Mouse (Mus musculus) cerebellum, adult 2 months (tissue): Measurements from ENCODE around the gene Arl13b. TPM values are rescaled to one million over a fixed set of nuclear protein-coding genes. Genes with fewer than 3 reads are reported as not detected.
A peak's percentile ranks its signal among the peaks of the same experiment; 100 is the strongest.

Experiments
- DNase-seq, 2 experiments: peaks; one replicate each; pipeline ENCODE4 v3.0.0; 2021
- H3K27ac ChIP-seq: fragments of 200-500 bp; 2 replicates; pipeline ENCODE4 v1.5.1; 2012; ENCODE audit warnings: low read length, control low read depth, inconsistent platforms; ENCODE audit not compliant: insufficient read depth
- H3K27me3 ChIP-seq: fragments of 200-500 bp; 2 replicates; pipeline ENCODE4 v1.6.1; 2012; ENCODE audit warnings: inconsistent platforms, mild to moderate bottlenecking, low read length, moderate library complexity; ENCODE audit not compliant: control insufficient read depth, insufficient read depth
- H3K4me1 ChIP-seq: fragments of 200-500 bp; 2 replicates; pipeline ENCODE4 v1.6.1; 2011; ENCODE audit warnings: low read length; ENCODE audit not compliant: control insufficient read depth, insufficient read depth
- H3K4me3 ChIP-seq: fragments of 200-500 bp; replicated peaks from 2 replicates; pipeline ENCODE3; 2011; ENCODE audit warnings: mild to moderate bottlenecking, low read depth, low read length, control low read depth; ENCODE audit not compliant: insufficient read depth
- CTCF ChIP-seq: fragments of 200-500 bp; IDR thresholded peaks from 2 replicates; pipeline ENCODE4 v1.5.1; 2011; ENCODE audit warnings: low read depth, mild to moderate bottlenecking, control low read depth, low read length, moderate library complexity, borderline replicate concordance; ENCODE audit not compliant: insufficient read depth
- POLR2A ChIP-seq: fragments of 200-500 bp; IDR thresholded peaks from 2 replicates; pipeline ENCODE4 v1.6.1; 2011; ENCODE audit warnings: low read length, control low read depth, borderline replicate concordance; ENCODE audit not compliant: insufficient read depth
- WGBS: fragments of 180-500 bp; shearing (Covaris S2); methylation state at CpG from one replicate; pipeline ENCODE4 v1.1.7; 2018; 5-methylcytosine and 5-hydroxymethylcytosine counted together
- polyA plus RNA-seq: library from polyadenylated mRNA; depleted of rRNA; stranded (reverse); fragments of >200 nt; gene quantifications from 2 replicates; pipeline ENCODE4 v1.2.3, GENCODE M21; 2012

Arl13b gene
- polyA plus RNA-seq, 1 experiment = 10.7 TPM

- WGBS = 73% methylated on average over 3 of the region's 3 CpGs
- H3K27ac ChIP-seq = no peak overlapping the region
- TF ChIP-seq CTCF (no peak), POLR2A (no peak)
- H3K4me1 ChIP-seq = no peaks in the 10 kb centered on the region
- no peaks in the 10 kb centered on the region for H3K27me3 ChIP-seq
- no peak overlapping the region for H3K4me3 ChIP-seq
- no peak for DNase-seq
These were observed 12.7 kb downstream of the Arl13b start for GRCm38 (mm10) chr16:62834016-62834735.

- Histone ChIP-seq H3K4me3 (no peak overlapping the region), H3K27me3 (no peaks in the 10 kb centered on the region), H3K27ac (no peak overlapping the region), H3K4me1 (no peaks in the 10 kb centered on the region)
- no peak for TF ChIP-seq POLR2A
- peak; percentile 69 for TF ChIP-seq CTCF
- peak; percentile 22 to 24 for DNase-seq
- 17% methylated on average over 4 of the region's 4 CpGs for WGBS
These were observed 14.4 kb downstream of the Arl13b start for GRCm38 (mm10) chr16:62832481-62832880.

- no peak for TF ChIP-seq POLR2A
- TF ChIP-seq CTCF = no peak
- WGBS = 84% methylated on average over 2 of the region's 2 CpGs
- Histone ChIP-seq H3K27me3 (no peaks in the 10 kb centered on the region), H3K4me1 (no peaks in the 10 kb centered on the region), H3K4me3 (no peak overlapping the region), H3K27ac (no peak overlapping the region)
- no peak for DNase-seq
These were observed 14.8 kb downstream of the Arl13b start for GRCm38 (mm10) chr16:62832027-62832426.

- Histone ChIP-seq H3K4me1 (no peaks in the 10 kb centered on the region), H3K27ac (no peak overlapping the region), H3K27me3 (no peaks in the 10 kb centered on the region), H3K4me3 (no peak overlapping the region)
- WGBS = 79% methylated on average over 12 of the region's 12 CpGs
- peak in 1 of 2 experiments; percentile 18 for DNase-seq
- TF ChIP-seq CTCF = peak; percentile 45; the same call in 1 of the 2 replicates
- TF ChIP-seq POLR2A = no peak
These were observed 20.5 kb downstream of the Arl13b start for GRCm38 (mm10) chr16:62826156-62827001.

GRCm38 (mm10) chr16:62822472-62822871 lies 24.4 kb downstream of the Arl13b start:
- TF ChIP-seq POLR2A (no peak), CTCF (no peak)
- WGBS = 92% methylated on average over 6 of the region's 6 CpGs

GRCm38 (mm10) chr16:62814491-62814890 lies 32.3 kb downstream of the Arl13b start, which contains the start of gene Stx19:
Gene Stx19 (plus strand): TSS chr16:62814676.
- DNase-seq = no peak
- no peak within 1 kb of the TSS for H3K4me3 ChIP-seq
- TF ChIP-seq CTCF = no peak
- no peak for TF ChIP-seq POLR2A
- WGBS = 86% methylated on average over 5 of the region's 5 CpGs
- H3K4me1 ChIP-seq = no peaks in the 10 kb centered on the region
- H3K27me3 ChIP-seq = no peaks in the 10 kb centered on the region
- H3K27ac ChIP-seq = no peak within 1 kb of the TSS

More at GRCm38 (mm10) chr16:62822472-62822871, 24.4 kb downstream of the Arl13b start:
- Histone ChIP-seq H3K27ac (no peak overlapping the region), H3K4me1 (no peaks in the 10 kb centered on the region), H3K4me3 (no peak overlapping the region), H3K27me3 (no peaks in the 10 kb centered on the region)
- no peak for DNase-seq

- H3K4me3 ChIP-seq = no peak overlapping the region
- WGBS = 88% methylated on average over 5 of the region's 5 CpGs
- H3K4me1 ChIP-seq = no peaks in the 10 kb centered on the region
- H3K27ac ChIP-seq = no peak overlapping the region
- no peak for DNase-seq
- TF ChIP-seq CTCF = no peak
- H3K27me3 ChIP-seq = no peaks in the 10 kb centered on the region
These were observed 33.0 kb downstream of the Arl13b start for GRCm38 (mm10) chr16:62813790-62814189.
